Mouse (Mus musculus) lung, embryonic 14.5 days (tissue): ENCODE results near the gene Prrg2. TPM values are rescaled to one million over a fixed set of nuclear protein-coding genes. Genes with fewer than 3 reads are reported as not detected.

ENCODE experiments used
- ATAC-seq: fragments of 200-750 bp; cut with Nextera tagmentation; 2 replicates; pipeline ENCODE4 v1.8.0; 2017; ENCODE audit warnings: mild to moderate bottlenecking, moderate TSS enrichment, moderate library complexity; ENCODE audit not compliant: insufficient read depth
- DNase-seq: peaks from one replicate; pipeline ENCODE4 v3.0.0-alpha.2; 2015
- H3K27ac ChIP-seq: fragments of 300-500 bp; sonication (generic); 2 replicates; pipeline ENCODE4 v1.5.1; 2014; ENCODE audit warnings: low read depth, mild to moderate bottlenecking, moderate library complexity
- H3K27me3 ChIP-seq: fragments of 300-500 bp; sonication (generic); 2 replicates; pipeline ENCODE4 v1.6.1; 2014; ENCODE audit warnings: low read length, control low read depth; ENCODE audit not compliant: insufficient read depth
- H3K36me3 ChIP-seq: fragments of 300-500 bp; sonication (generic); 2 replicates; pipeline ENCODE4 v1.6.1; 2014; ENCODE audit warnings: control low read depth; ENCODE audit not compliant: insufficient read depth
- H3K4me1 ChIP-seq: fragments of 300-500 bp; sonication (generic); 2 replicates; pipeline ENCODE4 v1.6.1; 2014; ENCODE audit warnings: antibody characterized with exemption, control low read depth; ENCODE audit not compliant: insufficient read depth
- H3K4me2 ChIP-seq: fragments of 300-500 bp; sonication (generic); 2 replicates; pipeline ENCODE4 v1.6.1; 2014; ENCODE audit warnings: mild to moderate bottlenecking
- H3K4me3 ChIP-seq: fragments of 300-500 bp; sonication (generic); 2 replicates; pipeline ENCODE4 v1.5.1; 2014; ENCODE audit warnings: low read depth, low read length
- H3K9ac ChIP-seq: fragments of 300-500 bp; sonication (generic); 2 replicates; pipeline ENCODE4 v1.6.1; 2014
- H3K9me3 ChIP-seq: fragments of 300-500 bp; sonication (generic); 2 replicates; pipeline ENCODE4 v1.6.1; 2016; ENCODE audit warnings: low read depth, low read length, control low read depth
- CTCF ChIP-seq: IDR thresholded peaks from 2 replicates; pipeline ENCODE4 v1.5.1; 2016; ENCODE audit warnings: antibody characterized with exemption, low read depth
- WGBS: fragments of 180-500 bp; shearing (Covaris S2); extraction: QIAGEN DNeasy Blood & Tissue Kit; methylation state at CpG from one replicate; pipeline ENCODE4 v1.1.7; 2014; 5-methylcytosine and 5-hydroxymethylcytosine counted together
- polyA plus RNA-seq: library from polyadenylated mRNA; unstranded; fragments of >200 nt; fragmentation: Nextera tagmentation; extraction: Ambion mirVana; gene quantifications from 2 replicates; pipeline ENCODE4 v1.2.1, GENCODE M21; 2014

Gene Prrg2
- polyA plus RNA-seq, 1 experiment from 2014 or later, result 19.2 TPM

DNA sequence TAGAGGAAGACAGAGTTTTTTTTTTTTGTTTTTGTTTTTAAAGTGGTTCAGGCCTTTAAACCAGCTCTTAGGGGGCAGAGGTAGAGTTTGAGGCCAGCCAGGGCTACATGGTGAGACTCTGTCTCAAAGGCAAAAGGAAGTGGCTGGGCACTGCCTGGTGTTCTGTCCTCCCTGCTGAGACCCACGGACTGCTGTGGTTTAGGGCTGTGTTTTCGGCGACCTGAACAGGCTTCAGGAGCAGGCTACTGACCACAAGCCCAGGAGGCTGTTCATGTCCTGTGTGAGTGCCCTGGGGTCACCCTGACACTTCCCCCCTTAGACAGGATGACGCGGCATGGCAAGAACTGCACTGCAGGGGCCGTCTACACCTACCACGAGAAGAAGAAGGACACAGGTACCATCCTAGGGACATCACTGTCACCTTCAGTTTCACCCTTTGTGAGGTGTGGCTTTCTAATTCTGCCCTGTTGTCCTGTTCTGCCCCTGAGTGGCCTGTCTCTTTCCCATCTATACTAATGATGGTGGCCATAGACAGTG, 10.8 kb upstream of the Prrg2 start:
- H3K4me3 ChIP-seq, result no peak overlapping the region
- WGBS, result 70% methylated on average over 7 of the region's 7 CpGs
- no peak for TF ChIP-seq CTCF
- no peaks in the 10 kb centered on the region for H3K9me3 ChIP-seq
- peaks cover 44% of the 10 kb centered on the region for H3K36me3 ChIP-seq
- H3K4me2 ChIP-seq, result no peak overlapping the region
- DNase-seq (no peak), ATAC-seq (no peak)
- no peaks in the 10 kb centered on the region for H3K4me1 ChIP-seq
- H3K27me3 ChIP-seq, result no peaks in the 10 kb centered on the region
- H3K9ac ChIP-seq, result no peak overlapping the region
- no peak overlapping the region for H3K27ac ChIP-seq

DNA sequence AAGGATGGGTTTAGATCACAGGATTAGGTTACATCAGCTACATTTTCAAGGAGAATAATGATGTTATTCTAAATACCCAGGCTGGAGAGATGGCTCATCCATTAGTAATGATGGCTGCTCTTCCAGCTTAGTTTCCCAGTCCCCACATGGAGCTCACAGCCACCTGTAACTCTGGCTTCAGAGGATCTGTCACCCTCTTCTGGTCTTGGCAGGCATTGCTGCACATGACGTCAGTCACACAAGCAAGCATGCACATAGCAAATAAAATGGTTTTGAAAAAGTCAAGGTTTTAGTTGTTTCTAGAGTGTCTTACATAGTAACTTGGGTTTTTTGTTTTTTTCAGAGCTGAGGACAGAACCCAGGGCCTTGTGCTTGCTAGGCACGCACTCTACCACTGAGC, 9.8 kb upstream of the Prrg2 start:
- peak; percentile 35 for DNase-seq
- TF ChIP-seq CTCF, result peak; percentile 46; the same call in 1 of the 2 replicates
- Histone ChIP-seq H3K9me3 (no peaks in the 10 kb centered on the region), H3K27ac (no peak overlapping the region), H3K4me3 (no peak overlapping the region), H3K4me1 (no peaks in the 10 kb centered on the region), H3K4me2 (no peak overlapping the region), H3K27me3 (no peaks in the 10 kb centered on the region), H3K36me3 (peaks cover 33% of the 10 kb centered on the region), H3K9ac (no peak overlapping the region)
- 74% methylated on average over 2 of the region's 2 CpGs for WGBS
- no peak for ATAC-seq

GRCm38 (mm10) chr7:45069671-45070070, 7.2 kb upstream of the Prrg2 start:
- no peaks in the 10 kb centered on the region for H3K4me1 ChIP-seq
- H3K27ac ChIP-seq, result no peak overlapping the region
- H3K4me2 ChIP-seq, result no peak overlapping the region
- H3K27me3 ChIP-seq, result no peaks in the 10 kb centered on the region
- peaks cover 11% of the 10 kb centered on the region; the same call in 1 of the 2 replicates for H3K36me3 ChIP-seq
- no peak overlapping the region for H3K9ac ChIP-seq
- no peak for DNase-seq
- WGBS, result 70% methylated on average over 2 of the region's 2 CpGs
- TF ChIP-seq CTCF, result no peak
- no peaks in the 10 kb centered on the region for H3K9me3 ChIP-seq
- no peak for ATAC-seq
- H3K4me3 ChIP-seq, result no peak overlapping the region

DNA sequence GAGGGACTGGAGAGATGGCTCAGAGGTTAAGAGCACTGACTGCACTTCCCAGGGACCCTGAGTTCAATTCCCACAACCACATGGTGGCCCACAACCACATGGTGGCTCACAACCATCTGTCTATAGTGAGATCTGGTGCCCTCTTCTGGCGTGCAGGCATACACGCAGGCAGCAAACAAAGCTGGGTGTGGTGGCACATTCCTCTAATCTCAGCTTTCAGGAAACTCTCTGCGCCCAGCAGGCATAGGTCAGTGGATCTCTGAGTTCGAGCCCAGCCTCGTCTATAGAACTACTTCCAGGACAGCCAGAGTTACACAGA, 5.5 kb upstream of the Prrg2 start:
- peak; percentile 18; the same call in 1 of the 2 replicates for ATAC-seq
- peak; percentile 78 for TF ChIP-seq CTCF
- peak; percentile 73 for DNase-seq
- H3K9me3 ChIP-seq, result no peaks in the 10 kb centered on the region
- H3K27me3 ChIP-seq, result no peaks in the 10 kb centered on the region
- WGBS, result 26% methylated on average over 5 of the region's 5 CpGs
- H3K4me3 ChIP-seq, result no peak overlapping the region
- no peaks in the 10 kb centered on the region for H3K4me1 ChIP-seq
- no peak overlapping the region for H3K4me2 ChIP-seq
- H3K27ac ChIP-seq, result no peak overlapping the region
- H3K9ac ChIP-seq, result no peak overlapping the region
- no peaks in the 10 kb centered on the region for H3K36me3 ChIP-seq

DNA sequence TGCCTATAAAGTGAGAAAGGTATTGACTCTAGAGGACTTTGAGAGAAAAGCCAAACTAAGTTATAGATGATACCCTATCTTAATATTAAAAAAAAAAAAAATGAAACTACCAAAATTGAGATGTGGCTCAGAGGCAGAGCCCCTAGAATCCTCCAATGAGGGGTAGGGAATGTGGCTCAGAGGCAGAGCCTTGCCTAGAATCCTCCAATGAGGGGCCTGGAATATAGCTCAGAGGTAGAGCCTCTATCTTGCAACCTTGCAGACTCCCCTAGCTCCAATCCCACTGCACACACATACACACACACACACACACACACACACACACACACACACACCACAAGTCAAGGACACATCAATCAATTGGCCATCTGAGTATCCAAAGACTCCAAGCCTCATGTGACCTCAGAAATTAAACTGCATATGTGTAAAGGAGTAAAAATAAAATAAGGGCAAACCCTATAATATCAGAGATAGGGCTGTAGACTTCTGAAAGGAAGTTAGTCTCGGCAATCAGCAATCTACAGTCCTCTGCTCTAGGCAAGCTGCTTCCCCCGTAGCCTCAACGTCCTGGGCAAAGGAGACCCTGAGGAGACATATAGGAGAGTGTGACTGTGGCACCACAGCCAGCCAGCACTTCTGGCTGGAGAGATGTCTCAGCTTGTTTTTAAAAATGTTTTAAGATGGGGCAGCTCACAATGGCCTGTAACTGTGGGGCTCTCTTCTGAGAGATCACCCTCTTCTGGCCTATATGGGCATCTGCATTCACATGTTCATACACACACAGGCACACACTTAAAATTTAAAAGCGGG, 4.9 kb upstream of the Prrg2 start:
- Histone ChIP-seq H3K4me2 (no peak overlapping the region), H3K27me3 (no peaks in the 10 kb centered on the region), H3K4me1 (no peaks in the 10 kb centered on the region), H3K9me3 (no peaks in the 10 kb centered on the region), H3K4me3 (no peak overlapping the region), H3K9ac (no peak overlapping the region), H3K36me3 (no peaks in the 10 kb centered on the region), H3K27ac (no peak overlapping the region)
- 72% methylated on average over 4 of the region's 4 CpGs for WGBS
- ATAC-seq (0 out of 2 replicates have a peak, but pooled peaks have one; percentile 6), DNase-seq (no peak)
- TF ChIP-seq CTCF, result no peak

DNA sequence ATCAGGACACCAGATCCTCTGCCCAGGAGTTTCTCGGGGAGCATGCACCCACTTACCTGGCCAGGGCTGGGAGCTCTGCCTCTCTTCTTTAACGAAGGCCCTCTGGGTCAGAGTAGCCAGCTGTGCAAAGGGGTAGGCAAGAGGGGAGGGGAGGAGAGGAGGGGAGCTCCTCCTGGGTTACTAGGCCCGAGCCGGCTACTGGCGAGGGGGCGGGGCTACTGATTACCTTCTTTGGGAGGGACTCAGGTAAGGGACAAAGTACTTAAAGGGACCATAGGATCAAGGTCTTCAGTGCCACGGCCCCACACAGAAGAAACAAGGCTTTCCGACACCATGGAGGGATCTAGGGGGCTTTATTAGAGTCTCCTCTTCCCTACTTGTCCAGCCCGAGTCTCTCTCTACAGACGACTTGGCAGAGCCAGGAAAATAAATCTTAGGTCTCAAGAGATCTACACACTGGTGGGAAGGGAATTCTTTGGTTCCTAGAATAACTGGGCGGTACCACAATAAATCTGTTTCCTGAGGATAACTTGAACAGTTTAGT, 873 bp downstream of the Prrg2 start:
- H3K9ac ChIP-seq, result peak overlapping the region; percentile 43
- TF ChIP-seq CTCF, result no peak
- no peaks in the 10 kb centered on the region for H3K27me3 ChIP-seq
- DNase-seq (peak; percentile 64), ATAC-seq (0 out of 2 replicates have a peak, but pooled peaks have one; percentile 6)
- 12% methylated on average over 11 of the region's 11 CpGs for WGBS
- no peaks in the 10 kb centered on the region for H3K36me3 ChIP-seq
- H3K9me3 ChIP-seq, result no peaks in the 10 kb centered on the region
- peak overlapping the region; percentile 70 for H3K27ac ChIP-seq
- peaks cover 6% of the 10 kb centered on the region for H3K4me1 ChIP-seq
- peak overlapping the region; percentile 63 for H3K4me2 ChIP-seq
- peak overlapping the region; percentile 65 for H3K4me3 ChIP-seq

- H3K9me3 ChIP-seq, result no peaks in the 10 kb centered on the region
- H3K36me3 ChIP-seq, result no peaks in the 10 kb centered on the region
- TF ChIP-seq CTCF, result no peak
- no peaks in the 10 kb centered on the region for H3K27me3 ChIP-seq
- WGBS, result 72% methylated on average over 6 of the region's 6 CpGs
- no peak for DNase-seq
- H3K4me2 ChIP-seq, result peak overlapping the region; percentile 63; the same call in 1 of the 2 replicates
- peaks cover 6% of the 10 kb centered on the region for H3K4me1 ChIP-seq
- no peak for ATAC-seq
- no peak overlapping the region for H3K9ac ChIP-seq
- H3K27ac ChIP-seq, result no peak overlapping the region
- H3K4me3 ChIP-seq, result no peak overlapping the region
These were observed 1.8 kb downstream of the Prrg2 start for GRCm38 (mm10) chr7:45060632-45061122.
